Mouse (Mus musculus): ENCODE data around the gene Cyp2c50.
"Not testable (repeated sequence)": the region's sequence is repeated elsewhere in the genome, so short reads cannot be mapped to it uniquely, and the experiment has no call there.

The Cyp2c50 gene

DNA sequence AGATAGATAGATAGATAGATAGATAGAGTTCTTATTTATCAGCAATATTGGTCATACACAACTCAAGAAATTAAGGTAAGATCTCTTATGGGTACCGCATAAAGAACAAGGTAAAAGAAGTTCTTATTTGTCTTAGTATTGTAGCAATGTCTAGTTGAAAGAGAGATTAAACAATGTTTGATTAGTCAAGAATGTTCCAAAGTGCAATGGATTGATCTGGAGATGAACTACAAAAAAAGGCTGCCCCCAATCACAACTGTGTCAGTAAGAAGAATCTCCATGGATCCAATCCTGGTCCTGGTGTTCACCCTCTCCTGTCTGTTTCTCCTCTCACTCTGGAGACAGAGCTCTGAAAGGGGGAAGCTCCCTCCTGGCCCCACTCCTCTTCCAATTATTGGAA lies at the start of gene Cyp2c50:
Gene Cyp2c50 (plus strand): TSS at position 268 of the 400 bp plus-strand sequence.
- DNase-seq: not testable (repeated sequence)

DNA sequence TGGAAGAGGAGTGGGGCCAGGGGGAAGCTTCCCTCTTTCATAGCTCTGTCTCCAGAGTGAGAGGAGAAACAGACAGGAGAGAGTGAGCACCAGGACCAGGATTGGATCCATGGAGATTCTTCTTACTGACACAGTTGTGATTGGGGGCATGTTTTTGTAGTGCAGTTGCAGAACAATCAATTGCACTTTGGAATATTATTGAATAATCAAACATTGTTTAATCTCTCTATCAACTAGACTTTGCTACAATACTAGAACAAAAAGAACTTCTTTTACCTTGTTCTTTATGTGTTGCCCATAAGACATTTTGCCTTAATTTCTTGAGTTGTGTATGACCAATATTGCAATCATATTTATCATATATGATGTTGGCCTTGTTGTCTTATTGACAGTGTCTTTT lies 15.8 kb upstream of the Cyp2c50 start, which contains the start of gene Cyp2c54:
Gene Cyp2c54 (minus strand): TSS at position 127 of the 400 bp plus-strand sequence.
- DNase-seq: no peak

DNA sequence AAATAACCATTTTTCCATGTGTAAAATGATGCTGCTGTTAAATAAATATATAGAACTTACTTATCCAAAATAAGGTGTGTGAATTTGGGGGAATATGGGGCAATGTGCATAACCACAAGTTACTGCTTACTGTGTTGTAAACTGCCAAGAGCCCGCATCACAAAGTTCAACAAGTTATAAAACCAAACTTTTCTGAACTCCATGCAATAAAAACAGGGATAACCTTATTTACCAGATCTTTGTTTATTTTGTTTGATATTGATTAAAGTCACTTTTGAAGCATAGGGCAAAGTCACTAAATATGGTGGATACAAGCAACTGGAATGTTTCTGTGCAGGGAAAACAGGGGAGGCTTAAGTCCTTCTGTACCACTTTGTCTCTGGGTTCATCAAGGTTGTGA lies 1.1 kb upstream of the Cyp2c50 start:
- no peak for DNase-seq

DNA sequence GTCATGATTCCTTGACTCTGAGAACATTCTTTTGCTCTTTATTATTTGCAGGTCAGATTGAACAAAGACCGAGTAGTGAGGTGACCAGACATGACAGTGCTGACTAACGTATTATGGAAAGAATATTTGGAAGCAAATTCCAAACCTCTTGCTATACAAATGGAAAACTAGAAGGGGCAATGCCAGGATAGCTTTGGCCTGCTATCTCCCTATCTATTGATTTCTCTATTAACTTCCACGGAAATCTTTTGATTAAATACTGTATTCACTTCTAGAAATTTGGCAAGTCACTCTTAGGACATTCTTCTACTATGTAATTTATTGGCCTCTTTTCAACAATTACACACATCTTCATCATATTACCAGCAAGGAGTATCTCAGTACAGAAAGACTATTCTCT lies 1.6 kb downstream of the Cyp2c50 start:
- DNase-seq: no peak

DNA sequence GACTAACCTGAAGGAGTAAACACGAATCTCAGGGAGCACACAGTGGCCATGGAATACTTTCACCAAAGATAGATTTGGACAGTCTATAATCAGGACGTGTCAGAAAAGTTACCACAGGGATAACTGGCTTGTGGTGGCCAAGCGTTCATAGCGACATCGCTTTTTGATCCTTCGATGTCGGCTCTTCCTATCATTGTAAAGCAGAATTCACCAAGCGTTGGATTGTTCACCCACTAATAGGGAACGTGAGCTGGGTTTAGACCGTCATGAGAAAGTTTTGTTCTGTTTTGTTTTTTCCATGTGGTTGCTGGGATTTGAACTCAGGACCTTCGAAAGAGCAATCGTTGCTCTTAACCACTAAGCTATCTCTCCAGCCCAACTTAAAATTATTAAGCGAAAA lies 30.1 kb downstream of the Cyp2c50 start:
- not testable (repeated sequence) for DNase-seq

DNA sequence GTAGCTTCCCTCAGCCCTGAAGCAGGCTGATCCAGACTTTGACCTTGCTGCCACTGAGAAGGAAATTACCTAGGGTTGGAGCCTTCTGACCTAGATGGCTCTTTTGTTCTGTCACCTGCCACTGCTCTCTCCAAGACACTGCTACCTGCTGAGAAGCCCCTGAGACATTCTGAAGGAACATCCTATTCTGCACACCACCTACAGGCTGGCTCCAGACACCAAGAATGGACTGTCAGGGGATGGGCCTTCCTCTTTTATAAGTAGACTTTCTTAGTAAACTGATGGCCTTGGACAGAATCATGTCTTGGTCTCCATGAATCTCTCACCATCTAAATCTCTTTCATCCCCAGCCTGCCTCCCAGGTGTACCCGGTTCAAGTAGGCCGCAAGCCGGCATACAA lies 35.7 kb downstream of the Cyp2c50 start:
- DNase-seq: not testable (repeated sequence)

DNA sequence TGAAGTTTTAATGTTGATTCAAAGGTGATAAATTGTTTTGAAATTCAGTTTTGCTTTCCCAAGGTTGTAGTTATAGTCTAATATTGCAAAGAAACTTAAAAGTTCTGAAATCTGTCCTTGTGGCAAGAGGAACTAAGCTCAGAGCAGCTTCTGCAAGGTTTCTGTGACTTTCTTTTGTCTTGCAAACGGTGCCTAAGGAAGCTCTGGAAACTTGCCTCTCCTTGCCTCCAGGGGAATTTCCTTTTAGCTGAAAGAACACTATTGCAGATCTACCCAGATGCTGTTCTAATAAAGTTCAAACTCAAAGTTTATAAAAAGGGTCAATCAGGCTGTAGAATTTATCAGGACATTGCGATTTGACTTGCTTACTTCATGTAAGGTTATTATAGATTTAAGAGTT lies 37.5 kb downstream of the Cyp2c50 start:
- not testable (repeated sequence) for DNase-seq
